Mouse (Mus musculus) midbrain, embryonic 14.5 days (tissue): ENCODE results near the gene Jpt2. TPM values are rescaled to one million over a fixed set of nuclear protein-coding genes. Genes with fewer than 3 reads are reported as not detected.
A peak's percentile ranks its signal among the peaks of the same experiment; 100 is the strongest.

Experiments
- ATAC-seq: fragments of 200-750 bp; cut with Nextera tagmentation; 2 replicates; pipeline ENCODE4 v1.8.0; 2017; ENCODE audit warnings: moderate number of reproducible peaks, moderate library complexity; ENCODE audit not compliant: low FRiP score, low TSS enrichment
- DNase-seq: peaks from one replicate; pipeline ENCODE4 v3.0.0-alpha.2; 2015
- H3K27ac ChIP-seq: fragments of 300-500 bp; sonication (generic); replicated peaks from 2 replicates; pipeline ENCODE4 v1.5.1; 2014; ENCODE audit warnings: mild to moderate bottlenecking, low read depth, low read length, moderate library complexity
- H3K27me3 ChIP-seq: fragments of 300-500 bp; sonication (generic); 2 replicates; pipeline ENCODE4 v1.6.1; 2014; ENCODE audit warnings: low read length, control low read depth, mixed read lengths; ENCODE audit not compliant: control insufficient read depth, insufficient read depth
- H3K36me3 ChIP-seq: fragments of 300-500 bp; sonication (generic); 2 replicates; pipeline ENCODE4 v1.6.1; 2014; ENCODE audit warnings: low read length, control low read depth; ENCODE audit not compliant: control insufficient read depth, insufficient read depth
- H3K4me1 ChIP-seq: fragments of 300-500 bp; sonication (generic); 2 replicates; pipeline ENCODE4 v1.6.1; 2014; ENCODE audit warnings: mild to moderate bottlenecking, antibody characterized with exemption, low read length, control low read depth; ENCODE audit not compliant: control insufficient read depth, insufficient read depth
- H3K4me2 ChIP-seq: fragments of 300-500 bp; sonication (generic); 2 replicates; pipeline ENCODE4 v1.6.1; 2014; ENCODE audit warnings: mild to moderate bottlenecking, low read length, moderate library complexity
- H3K4me3 ChIP-seq: fragments of 300-500 bp; sonication (generic); replicated peaks from 2 replicates; pipeline ENCODE4 v1.5.1; 2014; ENCODE audit warnings: low read depth, low read length
- H3K9ac ChIP-seq: fragments of 300-500 bp; sonication (generic); replicated peaks from 2 replicates; pipeline ENCODE4 v1.6.1; 2014; ENCODE audit warnings: mild to moderate bottlenecking, low read length, moderate library complexity
- H3K9me3 ChIP-seq: fragments of 300-500 bp; sonication (generic); 2 replicates; pipeline ENCODE4 v1.6.1; 2016; ENCODE audit warnings: low read length, control low read depth, mixed read lengths; ENCODE audit not compliant: control insufficient read depth
- WGBS: fragments of 180-500 bp; shearing (Covaris S2); extraction: QIAGEN DNeasy Blood & Tissue Kit; methylation state at CpG from one replicate; pipeline ENCODE4 v1.1.7; 2014; 5-methylcytosine and 5-hydroxymethylcytosine counted together
- polyA plus RNA-seq: library from polyadenylated mRNA; unstranded; fragments of >200 nt; fragmentation: Nextera tagmentation; extraction: Ambion mirVana; gene quantifications from 2 replicates; pipeline ENCODE4 v1.2.1, GENCODE M21; 2014

Gene Jpt2
- polyA plus RNA-seq: 66.9 and 71.0 TPM in 2 replicates

GRCm38 (mm10) chr17:24960135-24960851 is at the start of gene Jpt2:
Gene Jpt2 (minus strand): TSS chr17:24960689.
- peaks cover 43% of the 10 kb centered on the region for H3K36me3 ChIP-seq
- peak within 1 kb of the TSS; percentile 87 for H3K27ac ChIP-seq
- H3K27me3 ChIP-seq: no peaks in the 10 kb centered on the region
- under 1% methylated on average over 59 of the region's 59 CpGs for WGBS
- DNase-seq (peak; percentile 99), ATAC-seq (peak; percentile 100)
- no peaks in the 10 kb centered on the region for H3K9me3 ChIP-seq
- peak within 1 kb of the TSS; percentile 81 for H3K4me3 ChIP-seq
- peaks cover 13% of the 10 kb centered on the region for H3K4me1 ChIP-seq
- H3K9ac ChIP-seq: peak within 1 kb of the TSS; percentile 82
- H3K4me2 ChIP-seq: peak within 1 kb of the TSS; percentile 77

- Histone ChIP-seq H3K9me3 (no peaks in the 10 kb centered on the region), H3K9ac (no peak overlapping the region), H3K36me3 (peaks cover 51% of the 10 kb centered on the region), H3K4me3 (no peak overlapping the region), H3K27me3 (no peaks in the 10 kb centered on the region), H3K27ac (no peak overlapping the region), H3K4me1 (no peaks in the 10 kb centered on the region), H3K4me2 (no peak overlapping the region)
- DNase-seq: no peak
- ATAC-seq: no peak
Observed at GRCm38 (mm10) chr17:25007480-25007879, 47.0 kb upstream of the Jpt2 start.

- peaks cover 48% of the 10 kb centered on the region for H3K36me3 ChIP-seq
- ATAC-seq (no peak), DNase-seq (no peak)
- no peak overlapping the region for H3K4me2 ChIP-seq
- no peaks in the 10 kb centered on the region for H3K4me1 ChIP-seq
- 97% methylated on average over 3 of the region's 3 CpGs for WGBS
- no peak overlapping the region for H3K27ac ChIP-seq
- no peak overlapping the region for H3K9ac ChIP-seq
- H3K4me3 ChIP-seq: no peak overlapping the region
- no peaks in the 10 kb centered on the region for H3K27me3 ChIP-seq
- H3K9me3 ChIP-seq: no peaks in the 10 kb centered on the region
Observed at GRCm38 (mm10) chr17:25005102-25005501, 44.6 kb upstream of the Jpt2 start.

GRCm38 (mm10) chr17:24994721-24995120 is 34.2 kb upstream of the Jpt2 start:
- WGBS: 95% methylated on average over 6 of the region's 6 CpGs
- peaks cover 97% of the 10 kb centered on the region for H3K36me3 ChIP-seq
- ATAC-seq: no peak

GRCm38 (mm10) chr17:24987221-24987620 is 26.7 kb upstream of the Jpt2 start:
- Histone ChIP-seq H3K4me2 (no peak overlapping the region), H3K9me3 (no peaks in the 10 kb centered on the region), H3K4me1 (no peaks in the 10 kb centered on the region), H3K9ac (no peak overlapping the region), H3K27ac (no peak overlapping the region), H3K4me3 (no peak overlapping the region), H3K36me3 (peaks cover 92% of the 10 kb centered on the region), H3K27me3 (no peaks in the 10 kb centered on the region)
- DNase-seq: no peak
- 97% methylated on average over 6 of the region's 6 CpGs for WGBS
- ATAC-seq: no peak

More at GRCm38 (mm10) chr17:24994721-24995120, 34.2 kb upstream of the Jpt2 start:
- no peaks in the 10 kb centered on the region for H3K9me3 ChIP-seq
- no peaks in the 10 kb centered on the region for H3K27me3 ChIP-seq
- no peak for DNase-seq
- H3K4me2 ChIP-seq: no peak overlapping the region
- H3K4me3 ChIP-seq: no peak overlapping the region
- H3K9ac ChIP-seq: no peak overlapping the region
- no peak overlapping the region for H3K27ac ChIP-seq
- H3K4me1 ChIP-seq: no peaks in the 10 kb centered on the region

GRCm38 (mm10) chr17:24960852-24961715 is 595 bp upstream of the Jpt2 start:
- WGBS: 16% methylated on average over 21 of the region's 21 CpGs
- peak; percentile 65 for ATAC-seq

GRCm38 (mm10) chr17:24959371-24959770 is 1.1 kb downstream of the Jpt2 start:
- ATAC-seq: no peak
- Histone ChIP-seq H3K36me3 (peaks cover 43% of the 10 kb centered on the region), H3K4me3 (peak overlapping the region; percentile 81), H3K9ac (peak overlapping the region; percentile 82), H3K4me2 (peak overlapping the region; percentile 77), H3K9me3 (no peaks in the 10 kb centered on the region), H3K27ac (no peak overlapping the region), H3K4me1 (peaks cover 13% of the 10 kb centered on the region), H3K27me3 (no peaks in the 10 kb centered on the region)
- peak; percentile 12 for DNase-seq
- 43% methylated on average over 8 of the region's 8 CpGs for WGBS

More at GRCm38 (mm10) chr17:24960852-24961715, 595 bp upstream of the Jpt2 start:
- H3K9ac ChIP-seq: peak overlapping the region; percentile 18; the same call in 1 of the 2 replicates
- H3K27ac ChIP-seq: no peak overlapping the region
- peaks cover 13% of the 10 kb centered on the region for H3K4me1 ChIP-seq
- H3K4me2 ChIP-seq: peak overlapping the region; percentile 77
- peak; percentile 2 for DNase-seq
- peaks cover 43% of the 10 kb centered on the region for H3K36me3 ChIP-seq
- no peaks in the 10 kb centered on the region for H3K9me3 ChIP-seq
- no peaks in the 10 kb centered on the region for H3K27me3 ChIP-seq
- peak overlapping the region; percentile 81 for H3K4me3 ChIP-seq

GRCm38 (mm10) chr17:24953291-24953690 is 7.2 kb downstream of the Jpt2 start:
- Histone ChIP-seq H3K9me3 (no peaks in the 10 kb centered on the region), H3K27me3 (no peaks in the 10 kb centered on the region), H3K9ac (no peak overlapping the region), H3K36me3 (peaks cover 74% of the 10 kb centered on the region), H3K4me2 (no peak overlapping the region), H3K4me1 (no peaks in the 10 kb centered on the region), H3K27ac (no peak overlapping the region), H3K4me3 (no peak overlapping the region)
- DNase-seq: no peak
- no peak for ATAC-seq
- 96% methylated on average over 2 of the region's 2 CpGs for WGBS
